Mouse (Mus musculus) forebrain, embryonic 14.5 days (tissue): ENCODE results near the gene Cs. TPM values are rescaled to one million over a fixed set of nuclear protein-coding genes. Genes with fewer than 3 reads are reported as not detected.

Experiments
- ATAC-seq: fragments of 200-750 bp; cut with Nextera tagmentation; 2 replicates; pipeline ENCODE4 v1.8.0; 2017; ENCODE audit warnings: mild to moderate bottlenecking, moderate library complexity
- DNase-seq: peaks from one replicate; pipeline ENCODE4 v3.0.0-alpha.2; 2015; ENCODE audit warnings: low spot score
- H3K27ac ChIP-seq: fragments of 300-500 bp; sonication (generic); 2 replicates; pipeline ENCODE4 v1.5.1; 2014; ENCODE audit warnings: low read depth, mild to moderate bottlenecking, control low read depth, low read length, moderate library complexity
- H3K27me3 ChIP-seq: fragments of 300-500 bp; sonication (generic); replicated peaks from 2 replicates; pipeline ENCODE4 v1.6.1; 2014; ENCODE audit warnings: low read length, control low read depth, mixed read lengths; ENCODE audit not compliant: control insufficient read depth, insufficient read depth
- H3K36me3 ChIP-seq: fragments of 300-500 bp; sonication (generic); 2 replicates; pipeline ENCODE4 v1.6.1; 2014; ENCODE audit warnings: low read length, control low read depth; ENCODE audit not compliant: control insufficient read depth, insufficient read depth
- H3K4me1 ChIP-seq: fragments of 300-500 bp; sonication (generic); 2 replicates; pipeline ENCODE4 v1.6.1; 2014; ENCODE audit warnings: antibody characterized with exemption, low read length, control low read depth; ENCODE audit not compliant: control insufficient read depth, insufficient read depth
- H3K4me2 ChIP-seq: fragments of 300-500 bp; sonication (generic); 2 replicates; pipeline ENCODE4 v1.6.1; 2014; ENCODE audit warnings: mild to moderate bottlenecking, control low read depth, low read length
- H3K4me3 ChIP-seq: fragments of 300-500 bp; sonication (generic); 2 replicates; pipeline ENCODE4 v1.5.1; 2014; ENCODE audit warnings: low read depth, low read length, control low read depth
- H3K9ac ChIP-seq: fragments of 300-500 bp; sonication (generic); 2 replicates; pipeline ENCODE4 v1.6.1; 2014; ENCODE audit warnings: mild to moderate bottlenecking, low read length, control low read depth, moderate library complexity
- H3K9me3 ChIP-seq: fragments of 300-500 bp; sonication (generic); replicated peaks from 2 replicates; pipeline ENCODE4 v1.6.1; 2016; ENCODE audit warnings: low read length, control low read depth, mixed read lengths; ENCODE audit not compliant: control insufficient read depth
- WGBS: fragments of 180-500 bp; shearing (Covaris S2); extraction: QIAGEN DNeasy Blood & Tissue Kit; methylation state at CpG from one replicate; pipeline ENCODE4 v1.1.7; 2014; 5-methylcytosine and 5-hydroxymethylcytosine counted together
- polyA plus RNA-seq: library from polyadenylated mRNA; unstranded; fragments of >200 nt; fragmentation: Nextera tagmentation; extraction: Ambion mirVana; gene quantifications from 2 replicates; pipeline ENCODE4 v1.2.1, GENCODE M21; 2014

Cs gene
- polyA plus RNA-seq, 1 experiment from 2014 or later = 234 TPM

DNA sequence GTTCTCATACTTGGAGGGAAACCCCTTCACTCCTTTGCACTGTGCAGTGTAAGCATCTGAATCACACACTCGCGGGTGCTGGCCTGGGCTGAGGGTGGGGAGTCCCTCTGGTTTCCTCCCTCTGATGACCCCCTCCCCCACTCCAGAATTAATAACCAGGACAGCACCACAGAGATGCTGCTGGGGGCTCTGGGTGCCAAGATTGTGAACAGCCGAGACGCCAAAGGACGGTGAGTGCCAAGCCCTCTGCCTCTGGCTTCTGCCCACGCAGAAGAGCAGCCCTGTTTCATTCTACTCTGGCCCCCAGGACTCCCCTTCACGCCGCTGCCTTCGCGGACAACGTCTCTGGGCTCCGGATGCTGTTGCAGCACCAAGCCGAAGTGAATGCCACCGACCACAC lies 51.4 kb downstream of the Cs start:
- ATAC-seq (no peak), DNase-seq (no peak)
- peaks cover 100% of the 10 kb centered on the region for H3K36me3 ChIP-seq
- H3K4me2 ChIP-seq = no peak overlapping the region
- WGBS = 88% methylated on average over 14 of the region's 14 CpGs
- no peaks in the 10 kb centered on the region for H3K27me3 ChIP-seq
- H3K4me3 ChIP-seq = no peak overlapping the region
- H3K9ac ChIP-seq = no peak overlapping the region
- H3K27ac ChIP-seq = no peak overlapping the region
- H3K4me1 ChIP-seq = no peaks in the 10 kb centered on the region
- H3K9me3 ChIP-seq = no peaks in the 10 kb centered on the region

DNA sequence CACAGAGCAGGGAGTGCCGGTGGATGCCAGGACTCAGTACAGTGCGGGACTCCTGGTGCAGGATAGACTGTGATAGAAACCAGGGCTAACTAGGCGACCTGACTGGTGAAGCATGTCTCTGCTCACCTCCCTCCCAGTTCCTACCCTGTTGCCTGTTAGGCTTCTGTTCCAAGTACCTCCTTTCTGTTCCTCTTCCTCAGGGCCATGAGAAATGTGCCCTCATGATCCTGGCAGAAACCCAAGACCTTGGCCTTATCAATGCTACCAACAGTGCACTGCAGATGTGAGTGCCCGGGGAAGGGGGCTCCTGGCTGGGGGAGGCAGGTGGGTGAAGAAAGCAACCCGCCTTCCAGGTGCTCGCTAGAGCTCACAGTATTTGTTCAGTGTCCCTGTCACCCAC lies 52.0 kb downstream of the Cs start:
- 86% methylated on average over 6 of the region's 6 CpGs for WGBS
- no peak overlapping the region for H3K4me2 ChIP-seq
- no peak overlapping the region for H3K4me3 ChIP-seq
- no peaks in the 10 kb centered on the region for H3K9me3 ChIP-seq
- H3K4me1 ChIP-seq = no peaks in the 10 kb centered on the region
- H3K36me3 ChIP-seq = peaks cover 100% of the 10 kb centered on the region
- DNase-seq = no peak
- H3K9ac ChIP-seq = no peak overlapping the region
- no peak for ATAC-seq
- H3K27me3 ChIP-seq = no peaks in the 10 kb centered on the region
- H3K27ac ChIP-seq = no peak overlapping the region

DNA sequence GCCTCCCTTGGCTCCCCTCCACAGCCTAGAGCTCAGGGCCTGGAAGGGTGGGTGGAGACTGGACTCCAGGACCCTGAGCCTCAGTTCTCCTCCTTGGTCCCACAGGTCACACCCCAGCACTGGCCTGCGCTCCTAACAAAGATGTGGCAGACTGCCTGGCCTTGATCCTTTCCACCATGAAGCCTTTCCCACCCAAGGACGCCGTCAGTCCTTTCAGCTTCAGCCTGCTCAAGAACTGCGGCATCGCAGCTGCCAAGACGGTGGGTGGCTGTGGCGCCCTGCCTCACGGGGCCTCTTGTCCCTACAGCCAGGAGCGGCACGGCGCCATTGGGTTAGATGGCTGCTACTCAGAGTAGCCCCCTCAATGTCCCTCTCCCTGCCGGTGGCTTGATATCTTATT lies 52.8 kb downstream of the Cs start:
- no peak for ATAC-seq
- no peak for DNase-seq
- no peak overlapping the region for H3K9ac ChIP-seq
- 87% methylated on average over 12 of the region's 12 CpGs for WGBS
- H3K27me3 ChIP-seq = no peaks in the 10 kb centered on the region
- H3K9me3 ChIP-seq = no peaks in the 10 kb centered on the region
- no peak overlapping the region for H3K4me2 ChIP-seq
- no peaks in the 10 kb centered on the region for H3K4me1 ChIP-seq
- H3K27ac ChIP-seq = no peak overlapping the region
- H3K4me3 ChIP-seq = no peak overlapping the region
- H3K36me3 ChIP-seq = peaks cover 97% of the 10 kb centered on the region

DNA sequence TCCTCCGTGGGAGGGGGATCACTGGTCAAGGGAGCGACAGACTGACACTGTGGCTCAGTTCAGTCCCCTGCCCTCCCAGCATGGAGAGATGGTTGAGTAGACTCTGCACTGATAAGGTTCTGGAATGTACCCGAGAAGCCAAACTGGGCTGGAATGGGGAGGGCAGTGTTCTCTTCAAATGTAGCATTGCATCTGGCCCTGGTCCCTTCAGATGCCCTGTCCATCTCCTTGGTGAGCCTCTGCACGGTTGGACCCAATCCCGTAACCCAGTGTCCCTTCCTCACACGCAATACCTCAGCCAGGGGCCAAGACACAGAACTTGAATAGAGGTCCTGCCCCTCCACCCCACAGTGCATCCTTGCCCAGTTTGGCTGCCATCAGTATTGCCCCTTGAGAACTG lies 54.3 kb downstream of the Cs start:
- no peak overlapping the region for H3K4me3 ChIP-seq
- H3K4me1 ChIP-seq = no peaks in the 10 kb centered on the region
- H3K9ac ChIP-seq = no peak overlapping the region
- H3K36me3 ChIP-seq = peaks cover 88% of the 10 kb centered on the region
- H3K27me3 ChIP-seq = no peaks in the 10 kb centered on the region
- no peak for DNase-seq
- no peak overlapping the region for H3K4me2 ChIP-seq
- ATAC-seq = no peak
- WGBS = 74% methylated on average over 6 of the region's 6 CpGs
- no peak overlapping the region for H3K27ac ChIP-seq
- no peaks in the 10 kb centered on the region for H3K9me3 ChIP-seq

DNA sequence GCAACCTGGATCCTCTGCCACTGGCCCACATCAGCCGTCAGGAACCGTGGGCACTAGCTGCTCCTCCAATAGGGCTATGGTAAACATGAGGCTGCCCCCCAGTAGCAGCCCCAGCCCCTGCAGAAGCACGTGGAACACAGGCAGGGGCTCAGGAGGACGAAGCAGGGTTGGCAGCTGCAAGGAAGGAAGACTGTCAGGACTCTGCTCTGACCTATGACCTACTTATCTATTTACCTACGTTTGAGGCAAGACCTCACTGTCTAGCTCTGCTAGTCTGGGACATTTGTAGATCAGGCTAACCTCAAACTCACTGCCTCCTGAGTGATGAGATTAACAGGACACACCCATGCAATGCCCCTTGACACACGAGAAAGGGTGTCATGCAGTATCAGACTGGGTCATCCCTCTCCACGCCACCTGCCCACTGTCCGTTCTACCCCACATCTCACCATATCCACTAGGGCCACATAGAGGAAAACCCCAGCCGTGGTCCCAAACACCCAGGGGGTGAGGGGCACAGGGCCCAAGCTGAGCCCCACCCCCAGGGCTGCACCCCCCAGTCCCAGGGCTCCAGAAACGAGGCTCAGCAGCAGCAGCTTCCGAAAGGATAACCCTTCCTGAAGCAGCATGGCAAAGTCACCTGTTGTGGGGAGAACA lies 58.6 kb downstream of the Cs start:
- no peak overlapping the region for H3K27ac ChIP-seq
- H3K9ac ChIP-seq = no peak overlapping the region
- H3K36me3 ChIP-seq = peaks cover 46% of the 10 kb centered on the region
- no peak for ATAC-seq
- H3K27me3 ChIP-seq = no peaks in the 10 kb centered on the region
- no peak for DNase-seq
- no peaks in the 10 kb centered on the region for H3K4me1 ChIP-seq
- H3K9me3 ChIP-seq = no peaks in the 10 kb centered on the region
- H3K4me2 ChIP-seq = no peak overlapping the region
- 75% methylated on average over 11 of the region's 11 CpGs for WGBS
- no peak overlapping the region for H3K4me3 ChIP-seq

DNA sequence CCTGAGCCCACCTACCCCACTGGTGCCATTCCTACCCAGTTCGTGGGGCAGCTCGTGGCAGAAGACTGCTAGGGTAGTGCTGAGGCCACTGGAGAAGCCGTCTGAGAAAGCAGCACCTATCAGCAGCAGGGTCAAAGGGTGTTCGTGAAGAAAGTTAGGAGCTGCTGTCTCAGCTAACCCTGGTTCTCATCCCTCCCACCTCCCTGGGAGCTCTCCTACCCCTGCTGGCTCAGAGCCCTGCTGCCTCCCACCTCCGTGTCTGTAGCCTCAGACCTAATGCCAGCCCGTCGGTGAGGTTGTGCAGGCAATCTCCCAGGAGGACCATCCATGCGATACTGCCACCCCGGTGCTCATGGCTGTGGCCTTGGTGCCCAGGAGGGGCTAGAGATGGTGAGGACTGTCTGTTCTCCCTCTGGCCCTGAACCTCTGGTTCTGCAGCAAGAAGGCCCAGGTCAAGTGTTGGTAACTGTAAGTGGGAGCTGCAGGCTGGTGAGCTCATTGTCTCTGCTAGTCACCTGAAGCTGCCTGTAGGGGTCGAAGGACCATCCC lies 59.3 kb downstream of the Cs start:
- Histone ChIP-seq H3K27ac (no peak overlapping the region), H3K4me2 (no peak overlapping the region), H3K9me3 (no peaks in the 10 kb centered on the region), H3K4me1 (no peaks in the 10 kb centered on the region), H3K4me3 (no peak overlapping the region), H3K36me3 (peaks cover 45% of the 10 kb centered on the region), H3K9ac (no peak overlapping the region), H3K27me3 (no peaks in the 10 kb centered on the region)
- 78% methylated on average over 10 of the region's 10 CpGs for WGBS
- no peak for ATAC-seq
- no peak for DNase-seq

DNA sequence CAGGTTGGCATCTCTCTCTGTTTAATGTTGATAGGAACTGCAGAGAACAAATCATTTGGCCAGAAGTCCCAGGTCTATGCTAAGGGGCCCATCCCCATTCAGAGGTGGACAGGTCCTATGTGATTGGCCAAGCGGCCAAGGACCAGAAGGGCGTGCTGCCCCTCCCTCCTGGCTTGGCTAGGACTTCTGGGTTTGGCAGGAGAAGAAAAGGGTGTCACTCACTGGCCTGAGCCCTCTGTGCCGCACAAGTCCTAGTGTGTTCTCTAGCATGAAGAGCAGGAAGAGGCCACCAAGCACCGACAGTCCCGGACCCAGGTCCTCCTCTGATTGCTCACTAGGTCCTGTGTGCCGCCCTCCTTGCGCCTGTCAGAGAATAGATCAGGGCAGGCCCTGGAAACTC lies 59.9 kb downstream of the Cs start:
- Histone ChIP-seq H3K9me3 (no peaks in the 10 kb centered on the region), H3K4me2 (no peak overlapping the region), H3K27ac (no peak overlapping the region), H3K36me3 (peaks cover 42% of the 10 kb centered on the region), H3K4me3 (no peak overlapping the region), H3K27me3 (no peaks in the 10 kb centered on the region), H3K9ac (no peak overlapping the region), H3K4me1 (no peaks in the 10 kb centered on the region)
- WGBS = 58% methylated on average over 7 of the region's 7 CpGs
- no peak for ATAC-seq
- DNase-seq = no peak

DNA sequence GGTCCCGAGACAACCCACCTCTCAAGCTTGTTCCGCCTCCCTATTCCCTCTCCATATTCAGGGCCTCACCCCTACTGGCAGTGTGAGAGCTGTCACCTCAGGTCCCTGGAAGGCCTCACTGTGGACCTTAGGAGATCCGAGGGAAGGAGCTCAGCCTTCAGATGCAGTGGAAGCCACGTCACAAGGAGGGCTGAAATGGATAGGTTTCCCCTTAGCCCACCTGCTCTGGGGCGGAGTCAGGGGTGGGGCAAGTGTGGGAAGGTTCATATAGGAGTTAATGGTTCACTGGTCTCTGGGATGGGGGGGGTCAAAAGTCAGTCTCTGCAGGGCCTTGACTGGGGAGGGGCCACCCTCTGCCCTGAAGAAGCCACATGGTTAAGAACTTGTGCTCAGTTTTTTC lies 62.8 kb downstream of the Cs start:
- 26% methylated on average over 5 of the region's 5 CpGs for WGBS
- H3K27ac ChIP-seq = no peak overlapping the region
- H3K4me2 ChIP-seq = no peak overlapping the region

DNA sequence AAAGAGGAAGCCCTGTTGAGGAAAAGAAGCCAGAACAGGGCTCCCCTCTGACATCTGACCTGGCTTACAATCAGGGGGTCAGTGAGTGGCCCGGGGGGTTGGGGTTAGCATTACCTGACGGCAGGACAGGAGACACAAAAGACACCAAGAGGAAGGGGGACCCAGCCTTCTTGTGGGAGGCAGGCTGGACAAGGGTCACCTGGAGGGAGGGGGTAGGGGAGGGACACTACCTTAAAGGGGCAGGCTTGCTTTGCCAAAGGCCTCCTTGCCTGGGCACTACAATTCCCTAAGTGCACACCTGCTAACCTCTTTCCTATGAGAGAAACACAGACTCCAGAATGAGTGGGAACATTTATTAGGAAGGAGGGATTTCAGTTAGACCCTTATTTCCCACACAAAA lies 63.5 kb downstream of the Cs start, which contains the start of gene Slc39a5:
TSS of gene Slc39a5 (minus strand) at position 174 of the 400 bp plus-strand sequence.
- DNase-seq = no peak
- no peak within 1 kb of the TSS for H3K27ac ChIP-seq
- ATAC-seq = no peak
- H3K4me1 ChIP-seq = no peaks in the 10 kb centered on the region
- no peaks in the 10 kb centered on the region for H3K9me3 ChIP-seq
- no peak within 1 kb of the TSS for H3K4me3 ChIP-seq
- H3K4me2 ChIP-seq = no peak within 1 kb of the TSS
- peaks cover 17% of the 10 kb centered on the region for H3K36me3 ChIP-seq
- H3K9ac ChIP-seq = no peak within 1 kb of the TSS
- WGBS = 31% methylated on average over 2 of the region's 2 CpGs
- H3K27me3 ChIP-seq = no peaks in the 10 kb centered on the region

More for the DNA sequence above, 62.8 kb downstream of the Cs start:
- H3K4me1 ChIP-seq = no peaks in the 10 kb centered on the region
- ATAC-seq (no peak), DNase-seq (no peak)
- H3K36me3 ChIP-seq = peaks cover 16% of the 10 kb centered on the region
- H3K9me3 ChIP-seq = no peaks in the 10 kb centered on the region
- no peak overlapping the region for H3K4me3 ChIP-seq
- no peaks in the 10 kb centered on the region for H3K27me3 ChIP-seq
- no peak overlapping the region for H3K9ac ChIP-seq
